Mouse (Mus musculus) CH12.LX (cell line): ENCODE results near the gene Gkap1. TPM values are rescaled to one million over a fixed set of nuclear protein-coding genes. Genes with fewer than 3 reads are reported as not detected.

ENCODE experiments used
- DNase-seq: peaks from one replicate; pipeline ENCODE4 v3.0.0-alpha.2; 2013; ENCODE audit errors: extremely low read depth
- H3K27ac ChIP-seq: 2 replicates; pipeline ENCODE4 v1.5.1; 2012; ENCODE audit warnings: low read depth, mild to moderate bottlenecking, control low read depth, moderate library complexity; ENCODE audit not compliant: insufficient read depth
- H3K27me3 ChIP-seq: replicated peaks from 2 replicates; pipeline ENCODE3; 2012; ENCODE audit warnings: inconsistent platforms
- H3K36me3 ChIP-seq, 2 experiments: replicated peaks in 1 of 2; 2 replicates each; pipeline versions ENCODE3 to v1.6.1; 2012; ENCODE audit warnings: inconsistent platforms in 1 of 2, low read length in 1 of 2, mild to moderate bottlenecking in 1 of 2, mixed read lengths in 1 of 2, moderate library complexity in 1 of 2; ENCODE audit not compliant: control insufficient read depth in 1 of 2, insufficient read depth in 1 of 2
- H3K4me1 ChIP-seq, 2 experiments: 2 replicates each; pipeline ENCODE4 v1.6.1; 2012; ENCODE audit warnings: inconsistent platforms in 1 of 2, moderate library complexity in 1 of 2; ENCODE audit not compliant: insufficient read depth in 2 of 2, control insufficient read depth in 1 of 2
- H3K4me2 ChIP-seq: 2 replicates; pipeline ENCODE4 v1.6.1; 2012; ENCODE audit warnings: low read depth, mild to moderate bottlenecking, control low read depth; ENCODE audit not compliant: poor library complexity, insufficient read depth, severe bottlenecking
- H3K4me3 ChIP-seq, 3 experiments: fragments of 150-350 bp in 1 of 3; sonication (generic) in 1 of 3; replicated peaks in 1 of 3; 2 replicates each; pipeline versions ENCODE3 to v1.5.1; 2011 to 2012; ENCODE audit warnings: low read depth in 2 of 3, low read length in 2 of 3, mild to moderate bottlenecking in 2 of 3, moderate library complexity in 2 of 3, control low read depth in 1 of 3, improper control_type of control experiment in 1 of 3, inconsistent platforms in 1 of 3, mixed read lengths in 1 of 3; ENCODE audit not compliant: poor library complexity in 1 of 3
- H3K79me2 ChIP-seq: replicated peaks from 2 replicates; pipeline ENCODE4 v1.6.1; 2012; ENCODE audit warnings: mild to moderate bottlenecking, moderate library complexity; ENCODE audit not compliant: control insufficient read depth, poor library complexity, insufficient read depth, severe bottlenecking; ENCODE audit errors: extremely low read depth
- H3K9ac ChIP-seq: 2 replicates; pipeline ENCODE4 v1.6.1; 2012; ENCODE audit warnings: low read depth, mild to moderate bottlenecking, control low read depth, moderate library complexity; ENCODE audit not compliant: insufficient read depth
- H3K9me3 ChIP-seq: replicated peaks from 2 replicates; pipeline ENCODE3; 2012; ENCODE audit warnings: low read length, inconsistent platforms, mixed read lengths
- BHLHE40 ChIP-seq: IDR thresholded peaks from 2 replicates; pipeline ENCODE4 v1.6.1; 2011; ENCODE audit warnings: mild to moderate bottlenecking, low read depth, low read length, improper control_type of control experiment
- CHD2 ChIP-seq: IDR thresholded peaks from 2 replicates; pipeline ENCODE4 v1.6.1; 2011; ENCODE audit warnings: low read length, improper control_type of control experiment
- CTCF ChIP-seq, 2 experiments: IDR thresholded peaks in 1 of 2; conservative IDR thresholded peaks in 1 of 2; 2 replicates each; pipeline ENCODE4 v1.5.1; 2011 to 2012; ENCODE audit warnings: low read depth in 2 of 2, low read length in 2 of 2, improper control_type of control experiment in 1 of 2, inconsistent platforms in 1 of 2, mild to moderate bottlenecking in 1 of 2, moderate library complexity in 1 of 2
- ELF1 ChIP-seq: IDR thresholded peaks from 2 replicates; pipeline ENCODE4 v1.6.1; 2014; ENCODE audit warnings: low read depth, mild to moderate bottlenecking, inconsistent platforms, low read length, improper control_type of control experiment
- ETS1 ChIP-seq: conservative IDR thresholded peaks from 2 replicates; pipeline ENCODE4 v1.6.1; 2012; ENCODE audit warnings: low read depth, mild to moderate bottlenecking, inconsistent platforms, low read length, improper control_type of control experiment, moderate library complexity
- HCFC1 ChIP-seq: IDR thresholded peaks from 2 replicates; pipeline ENCODE4 v1.6.1; 2012; ENCODE audit warnings: low read depth, mild to moderate bottlenecking, inconsistent platforms, low read length, improper control_type of control experiment
- IRF4 ChIP-seq: IDR thresholded peaks from 2 replicates; pipeline ENCODE4 v1.6.1; 2014; ENCODE audit warnings: low read depth, mild to moderate bottlenecking, inconsistent platforms, low read length, improper control_type of control experiment
- JUN ChIP-seq: IDR thresholded peaks from 2 replicates; pipeline ENCODE4 v1.6.1; 2011; ENCODE audit warnings: low read depth, mild to moderate bottlenecking, low read length, improper control_type of control experiment, moderate library complexity; ENCODE audit not compliant: insufficient read depth
- JUND ChIP-seq: conservative IDR thresholded peaks from 2 replicates; pipeline ENCODE4 v1.6.1; 2011; ENCODE audit warnings: low read depth, low read length, improper control_type of control experiment
- MAFK ChIP-seq: IDR thresholded peaks from 2 replicates; pipeline ENCODE4 v1.6.1; 2011; ENCODE audit warnings: low read length, improper control_type of control experiment; ENCODE audit not compliant: insufficient replicate concordance
- MYC ChIP-seq: IDR thresholded peaks from 2 replicates; pipeline ENCODE4 v1.6.1; 2011; ENCODE audit warnings: low read depth, mild to moderate bottlenecking, improper control_type of control experiment, low read length
- NELFE ChIP-seq: IDR thresholded peaks from 2 replicates; pipeline ENCODE4 v1.6.1; 2011; ENCODE audit warnings: low read depth, low read length, improper control_type of control experiment
- NRF1 ChIP-seq: IDR thresholded peaks from 2 replicates; pipeline ENCODE4 v1.6.1; 2014; ENCODE audit warnings: low read depth, mild to moderate bottlenecking, inconsistent platforms, low read length, improper control_type of control experiment, moderate library complexity
- PAX5 ChIP-seq: IDR thresholded peaks from 2 replicates; pipeline ENCODE4 v1.6.1; 2012; ENCODE audit warnings: low read length, inconsistent platforms, mixed read lengths
- POLR2A ChIP-seq: IDR thresholded peaks from 2 replicates; pipeline ENCODE4 v1.6.1; 2011; ENCODE audit warnings: low read depth, mild to moderate bottlenecking, improper control_type of control experiment, low read length
- POLR2AphosphoS2 ChIP-seq: IDR thresholded peaks from 2 replicates; pipeline ENCODE4 v1.6.1; 2011; ENCODE audit warnings: low read depth, low read length, improper control_type of control experiment
- RAD21 ChIP-seq: IDR thresholded peaks from 2 replicates; pipeline ENCODE4 v1.6.1; 2011; ENCODE audit warnings: low read depth, mild to moderate bottlenecking, low read length, improper control_type of control experiment, moderate library complexity
- RCOR1 ChIP-seq: conservative IDR thresholded peaks from 2 replicates; pipeline ENCODE4 v1.6.1; 2012; ENCODE audit warnings: low read depth, mild to moderate bottlenecking, inconsistent platforms, low read length, improper control_type of control experiment
- SMC3 ChIP-seq: IDR thresholded peaks from 2 replicates; pipeline ENCODE4 v1.6.1; 2011; ENCODE audit warnings: low read depth, low read length, improper control_type of control experiment
- TBP ChIP-seq: conservative IDR thresholded peaks from 2 replicates; pipeline ENCODE4 v1.6.1; 2011; ENCODE audit warnings: low read depth, low read length, improper control_type of control experiment
- TCF12 ChIP-seq: IDR thresholded peaks from 2 replicates; pipeline ENCODE4 v1.6.1; 2014; ENCODE audit warnings: low read depth, mild to moderate bottlenecking, inconsistent platforms, low read length, improper control_type of control experiment
- UBTF ChIP-seq: IDR thresholded peaks from 2 replicates; pipeline ENCODE4 v1.6.1; 2012; ENCODE audit warnings: low read depth, mild to moderate bottlenecking, inconsistent platforms, low read length, improper control_type of control experiment, moderate library complexity
- ZC3H11A ChIP-seq: IDR thresholded peaks from 2 replicates; pipeline ENCODE4 v1.6.1; 2012; ENCODE audit warnings: low read depth, mild to moderate bottlenecking, inconsistent platforms, low read length, improper control_type of control experiment
- ZKSCAN1 ChIP-seq: IDR thresholded peaks from 2 replicates; pipeline ENCODE4 v1.6.1; 2012; ENCODE audit warnings: low read depth, inconsistent platforms, low read length, improper control_type of control experiment, borderline replicate concordance
- ZMIZ1 ChIP-seq: IDR thresholded peaks from 2 replicates; pipeline ENCODE4 v1.6.1; 2012; ENCODE audit warnings: low read depth, mild to moderate bottlenecking, inconsistent platforms, low read length, improper control_type of control experiment
- dilution Hi-C: fragments of 300-500 bp; cut with MboI; formaldehyde crosslinking; loops from 2 replicates; pipeline ENCODE4 v1.14.3; 2020; ENCODE audit warnings: low sequenced_read_pairs; ENCODE audit not compliant: extremely low pct_unique_long_range_greater_than_20kb, extremely low pct_ligation_motif_present
- in situ Hi-C: fragments of 300-500 bp; cut with MboI; formaldehyde crosslinking; loops from 3 replicates; pipeline ENCODE4 v1.14.3; 2019; ENCODE audit warnings: low sequenced_read_pairs, low pct_ligation_motif_present, low pct_unique_long_range_greater_than_20kb, mixed read lengths
- polyA plus RNA-seq: library from polyadenylated mRNA; unstranded; fragments of >175 nt; gene quantifications from 2 replicates; pipeline ENCODE4 v1.2.1, GENCODE M21; 2012; ENCODE audit warnings: low read depth; ENCODE audit not compliant: insufficient read length
- total RNA-seq, 2 experiments: library from RNA; depleted of rRNA; stranded (reverse); fragments of 300-350 nt in 1 of 2; fragments of >200 nt in 1 of 2; gene quantifications; 2 replicates each; pipeline ENCODE4 v1.2.3; 2012 to 2014

Gkap1 gene
- total and polyA plus RNA-seq, 3 experiments: 0.82 to 2.0 (median 1.3) TPM

DNA sequence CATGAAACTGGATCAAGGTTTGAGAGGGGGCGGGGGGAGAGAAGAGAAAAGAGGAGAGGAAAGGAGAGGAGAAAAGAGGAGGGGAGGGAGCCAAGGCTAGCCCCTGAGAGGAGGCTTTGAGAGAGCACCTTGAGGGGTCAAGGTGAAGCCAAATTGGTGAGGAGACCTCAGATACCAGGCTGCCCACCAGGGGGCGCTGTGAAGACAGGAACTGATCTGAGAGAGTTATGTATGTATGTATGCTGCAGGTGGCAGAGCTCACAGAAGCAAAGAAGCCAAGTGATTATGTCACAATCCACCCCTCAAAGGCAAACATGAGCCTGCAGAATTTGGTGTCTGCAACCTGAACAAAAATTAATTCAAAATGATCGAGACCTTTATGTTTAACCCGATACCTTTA is 87.1 kb downstream of the Gkap1 start:
- in situ Hi-C loops (loop anchor here (5.0 kb wide), 1 partner anchor 44 kb away; no protein-coding TSS in a partner anchor), dilution Hi-C loops (no loop called here)
- peaks cover 5% of the 10 kb centered on the region for H3K79me2 ChIP-seq
- TF ChIP-seq ZMIZ1 (no peak), RAD21 (peak; percentile 71), TCF12 (no peak), TBP (no peak), CTCF (conservative IDR thresholded peaks at IDR 0.05 in 1 of 2, IDR thresholded peaks at IDR 0.05 in 1 of 2; ENCODE audit: low read depth in 2 of 2, low read length in 2 of 2) (peak; percentile 70 to 96), SMC3 (peak; percentile 92), NRF1 (no peak), ZC3H11A (0 out of 2 replicates have a peak, but pooled peaks have one; percentile 4), ELF1 (no peak), IRF4 (0 out of 2 replicates have a peak, but pooled peaks have one; percentile 21)
- H3K4me1 ChIP-seq: no peaks in the 10 kb centered on the region
- no peak overlapping the region for H3K9ac ChIP-seq
- peak; percentile 86 for DNase-seq
- no peak overlapping the region for H3K4me3 ChIP-seq
- H3K27ac ChIP-seq: no peak overlapping the region
- no peaks in the 10 kb centered on the region for H3K27me3 ChIP-seq
- H3K4me2 ChIP-seq: no peak overlapping the region
- H3K9me3 ChIP-seq: peaks cover 9% of the 10 kb centered on the region
- peaks cover 47 to 89% of the 10 kb centered on the region in 2 experiments for H3K36me3 ChIP-seq

DNA sequence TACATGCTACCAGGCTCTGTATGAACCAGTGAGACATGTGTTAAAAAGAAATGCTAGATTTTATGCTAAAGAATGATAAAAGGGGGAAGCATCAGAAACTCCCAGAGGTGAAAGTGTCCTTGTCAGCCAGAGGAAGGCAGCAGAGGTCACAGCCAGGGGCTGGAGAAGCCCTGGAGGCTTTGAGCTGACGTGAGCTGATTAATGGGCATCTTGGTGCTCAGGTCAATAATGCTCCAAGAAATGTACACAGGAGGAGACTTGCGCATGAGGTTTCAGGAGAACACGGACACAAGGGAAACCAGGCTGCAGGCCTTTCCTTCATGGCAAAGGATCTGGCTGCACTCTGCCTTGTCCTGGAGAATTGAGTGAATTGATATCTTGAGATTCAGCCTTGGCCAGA is 87.7 kb downstream of the Gkap1 start:
- Histone ChIP-seq H3K27ac (no peak overlapping the region), H3K4me1 (no peaks in the 10 kb centered on the region), H3K9ac (no peak overlapping the region), H3K27me3 (no peaks in the 10 kb centered on the region)
- dilution Hi-C loops: no loop called here
- TF ChIP-seq RAD21 (no peak), POLR2A (no peak), ETS1 (no peak), IRF4 (no peak), MAFK (no peak), CHD2 (no peak), MYC (no peak), JUN (no peak), RCOR1 (no peak), PAX5 (no peak), ZKSCAN1 (no peak), BHLHE40 (no peak), ZMIZ1 (no peak), POLR2AphosphoS2 (no peak), NELFE (no peak), HCFC1 (no peak), UBTF (no peak), JUND (no peak)
- TF ChIP-seq, all 38 proteins: peak for 0
- peaks cover 9% of the 10 kb centered on the region for H3K9me3 ChIP-seq
- no peak overlapping the region for H3K4me3 ChIP-seq
- H3K36me3 ChIP-seq: peaks cover 51 to 90% of the 10 kb centered on the region in 2 experiments
- no peak for DNase-seq
- H3K4me2 ChIP-seq: no peak overlapping the region
- in situ Hi-C loops: loop anchor here (5.0 kb wide), 1 partner anchor 45 kb away; no protein-coding TSS in a partner anchor
- peaks cover 5% of the 10 kb centered on the region for H3K79me2 ChIP-seq
